Mouse (Mus musculus) CD4-positive, CD25-positive, alpha-beta regulatory T cell, adult 2 months (primary cell): ENCODE data around the gene Sdhaf4.
A peak's percentile ranks its signal among the peaks of the same experiment; 100 is the strongest.
"Not testable (repeated sequence)": the region's sequence is repeated elsewhere in the genome, so short reads cannot be mapped to it uniquely, and the experiment has no call there.

Source experiments
- DNase-seq: peaks from one replicate; pipeline ENCODE4 v3.0.0-alpha.2; 2012; ENCODE audit warnings: low read depth, low spot score

Sdhaf4 gene

GRCm38 (mm10) chr1:24005070-24005804 lies at the start of gene Sdhaf4:
Sdhaf4 (minus strand) TSS chr1:24005656.
- DNase-seq: peak; percentile 95

- no peak for DNase-seq
Measured at GRCm38 (mm10) chr1:24046730-24047510, 41.5 kb upstream of the Sdhaf4 start.

GRCm38 (mm10) chr1:24045627-24046026 lies 40.2 kb upstream of the Sdhaf4 start:
- DNase-seq: peak; percentile 42

- DNase-seq: no peak
Measured at GRCm38 (mm10) chr1:24043007-24043406, 37.6 kb upstream of the Sdhaf4 start.

- peak; percentile 65 for DNase-seq
Measured at GRCm38 (mm10) chr1:24033759-24034423, 28.4 kb upstream of the Sdhaf4 start.

- DNase-seq: no peak
Measured at GRCm38 (mm10) chr1:24010821-24011220, 5.4 kb upstream of the Sdhaf4 start.

GRCm38 (mm10) chr1:24010016-24010415 lies 4.6 kb upstream of the Sdhaf4 start:
- no peak for DNase-seq

- DNase-seq: no peak
Measured at GRCm38 (mm10) chr1:24007621-24008020, 2.2 kb upstream of the Sdhaf4 start.

GRCm38 (mm10) chr1:23999318-23999717 lies 6.1 kb downstream of the Sdhaf4 start:
- DNase-seq: no peak

GRCm38 (mm10) chr1:23998866-23999265 lies 6.6 kb downstream of the Sdhaf4 start:
- DNase-seq: no peak

- no peak for DNase-seq
Measured at GRCm38 (mm10) chr1:23998120-23998810, 7.2 kb downstream of the Sdhaf4 start.

- no peak for DNase-seq
Measured at GRCm38 (mm10) chr1:23997493-23997892, 8.0 kb downstream of the Sdhaf4 start.

GRCm38 (mm10) chr1:23995420-23995819 lies 10.0 kb downstream of the Sdhaf4 start:
- no peak for DNase-seq

- DNase-seq: no peak
Measured at GRCm38 (mm10) chr1:23983118-23983517, 22.3 kb downstream of the Sdhaf4 start.

- no peak for DNase-seq
Measured at GRCm38 (mm10) chr1:23978281-23978680, 27.2 kb downstream of the Sdhaf4 start.

GRCm38 (mm10) chr1:23971159-23971558 lies 34.3 kb downstream of the Sdhaf4 start:
- DNase-seq: not testable (repeated sequence)

GRCm38 (mm10) chr1:23968027-23968725 lies 37.3 kb downstream of the Sdhaf4 start:
- DNase-seq: no peak

GRCm38 (mm10) chr1:23966226-23966625 lies 39.2 kb downstream of the Sdhaf4 start:
- no peak for DNase-seq

GRCm38 (mm10) chr1:23959415-23959732 lies 46.1 kb downstream of the Sdhaf4 start:
- DNase-seq: peak; percentile 2

GRCm38 (mm10) chr1:23958668-23959414 lies 46.6 kb downstream of the Sdhaf4 start:
- peak; percentile 65 for DNase-seq

GRCm38 (mm10) chr1:23958101-23958500 lies 47.4 kb downstream of the Sdhaf4 start:
- DNase-seq: no peak
